Mouse (Mus musculus) MEL-GATA-1-ER (cell line): ENCODE measurements around the gene Slc37a4.
A peak's percentile ranks its signal among the peaks of the same experiment; 100 is the strongest.
"Not testable (repeated sequence)": the region's sequence is repeated elsewhere in the genome, so short reads cannot be mapped to it uniquely, and the experiment has no call there.

ENCODE experiments used
- DNase-seq: peaks from one replicate; pipeline ENCODE4 v3.0.0-alpha.2; 2012; ENCODE audit warnings: low read depth; ENCODE audit errors: extremely low read depth

Gene Slc37a4

DNA sequence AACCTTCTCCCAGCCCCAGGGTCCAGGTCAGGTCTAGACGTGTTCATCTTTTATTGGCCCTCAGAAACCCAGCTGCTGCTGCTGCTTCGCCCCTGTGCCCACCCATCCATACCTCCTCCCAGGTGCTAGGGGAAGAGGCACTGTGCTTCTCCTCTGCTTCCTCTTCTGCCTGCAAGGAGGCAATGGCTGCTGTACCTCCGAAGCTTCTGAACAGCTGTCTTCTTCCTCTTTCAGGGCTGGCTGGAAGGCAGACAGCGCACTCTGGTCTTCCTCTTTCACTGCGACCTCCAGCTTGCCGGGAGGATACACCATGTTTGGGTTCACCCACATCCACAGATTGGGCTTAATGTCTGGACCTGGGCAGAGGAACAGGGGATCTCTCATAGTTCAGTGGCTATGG, 39.1 kb downstream of the Slc37a4 start:
- DNase-seq, result peak; percentile 68

DNA sequence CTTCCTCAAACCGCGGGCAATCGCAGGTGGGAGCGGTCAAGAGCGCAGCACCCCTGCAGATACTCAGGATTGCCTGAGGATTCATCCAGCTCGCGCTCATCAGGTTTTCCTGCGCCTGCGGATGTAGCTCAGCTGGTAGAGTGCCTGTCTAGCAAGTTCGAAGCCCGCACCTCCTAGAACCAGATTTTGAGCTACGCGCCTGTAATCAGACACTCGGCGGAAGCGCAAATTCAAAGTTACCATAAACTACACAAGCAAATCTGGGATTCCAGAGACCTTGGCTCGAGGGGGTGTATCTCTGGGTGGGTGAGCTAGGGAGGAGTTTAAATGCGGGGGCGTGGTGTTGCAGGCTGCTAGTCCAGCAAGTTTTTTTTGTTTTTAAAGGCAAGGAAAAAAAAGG, 44.3 kb downstream of the Slc37a4 start, which contains the start of gene Foxr1:
Gene Foxr1, minus strand, starts transcription at position 176 of the 400 bp plus-strand sequence.
- no peak for DNase-seq

DNA sequence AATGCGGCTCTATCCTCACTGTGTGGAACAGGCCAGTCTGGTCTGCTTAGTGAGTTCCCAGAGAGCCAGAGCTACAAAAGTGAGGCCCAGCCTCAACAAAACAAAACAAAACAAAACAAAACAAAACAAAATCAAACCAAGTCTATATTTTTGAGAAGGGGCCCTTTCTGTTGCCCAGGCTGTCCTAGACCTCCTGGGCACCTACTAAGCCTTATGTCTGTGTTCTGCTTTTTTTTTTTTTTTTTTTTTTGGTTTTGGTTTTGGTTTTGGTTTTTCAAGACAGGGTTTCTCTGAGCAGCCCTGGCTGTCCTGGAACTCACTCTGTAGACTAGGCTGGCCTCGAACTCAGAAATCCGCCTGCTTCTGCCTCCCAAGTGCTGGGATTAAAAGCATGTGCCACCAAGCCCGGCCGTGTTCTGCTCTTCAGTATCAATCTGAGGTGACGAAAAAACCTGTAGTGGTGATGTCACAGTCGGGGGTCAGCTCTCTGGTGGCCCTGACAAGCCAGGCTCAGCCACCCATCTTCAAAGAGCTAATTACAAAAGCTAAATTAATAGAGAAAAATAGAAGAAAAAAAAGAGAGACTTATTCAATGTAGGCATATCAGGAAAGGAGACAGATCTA, 47.9 kb downstream of the Slc37a4 start:
- DNase-seq, result not testable (repeated sequence)

DNA sequence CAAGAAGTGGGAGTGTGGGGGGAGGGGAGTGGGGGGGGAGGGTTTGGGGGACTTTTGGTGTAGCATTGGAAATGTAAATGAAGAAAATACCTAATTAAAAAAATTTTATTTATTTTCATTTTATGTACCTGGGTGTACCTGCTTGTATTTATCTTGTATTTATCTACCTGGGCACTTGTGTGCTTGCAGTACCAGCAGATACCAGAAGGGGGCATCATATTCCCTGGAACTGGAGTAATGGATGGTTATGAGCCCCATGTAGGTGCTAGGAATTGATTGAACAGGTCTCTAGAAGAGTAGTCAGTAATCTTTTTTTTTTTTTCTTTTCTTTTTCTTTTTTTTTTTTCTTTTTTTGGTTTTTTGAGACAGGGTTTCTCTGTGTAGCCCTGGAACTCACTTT, 53.7 kb downstream of the Slc37a4 start:
- no peak for DNase-seq
